Mouse (Mus musculus) frontal cortex, postnatal 14 days (tissue): ENCODE data around the gene Dhdds.
A peak's percentile ranks its signal among the peaks of the same experiment; 100 is the strongest.
"Not testable (repeated sequence)": the region's sequence is repeated elsewhere in the genome, so short reads cannot be mapped to it uniquely, and the experiment has no call there.

Experiments used
- DNase-seq, 2 experiments: peaks; one replicate each; pipeline ENCODE4 v3.0.0; 2022; ENCODE audit warnings: low spot score in 2 of 2

Dhdds gene

DNA sequence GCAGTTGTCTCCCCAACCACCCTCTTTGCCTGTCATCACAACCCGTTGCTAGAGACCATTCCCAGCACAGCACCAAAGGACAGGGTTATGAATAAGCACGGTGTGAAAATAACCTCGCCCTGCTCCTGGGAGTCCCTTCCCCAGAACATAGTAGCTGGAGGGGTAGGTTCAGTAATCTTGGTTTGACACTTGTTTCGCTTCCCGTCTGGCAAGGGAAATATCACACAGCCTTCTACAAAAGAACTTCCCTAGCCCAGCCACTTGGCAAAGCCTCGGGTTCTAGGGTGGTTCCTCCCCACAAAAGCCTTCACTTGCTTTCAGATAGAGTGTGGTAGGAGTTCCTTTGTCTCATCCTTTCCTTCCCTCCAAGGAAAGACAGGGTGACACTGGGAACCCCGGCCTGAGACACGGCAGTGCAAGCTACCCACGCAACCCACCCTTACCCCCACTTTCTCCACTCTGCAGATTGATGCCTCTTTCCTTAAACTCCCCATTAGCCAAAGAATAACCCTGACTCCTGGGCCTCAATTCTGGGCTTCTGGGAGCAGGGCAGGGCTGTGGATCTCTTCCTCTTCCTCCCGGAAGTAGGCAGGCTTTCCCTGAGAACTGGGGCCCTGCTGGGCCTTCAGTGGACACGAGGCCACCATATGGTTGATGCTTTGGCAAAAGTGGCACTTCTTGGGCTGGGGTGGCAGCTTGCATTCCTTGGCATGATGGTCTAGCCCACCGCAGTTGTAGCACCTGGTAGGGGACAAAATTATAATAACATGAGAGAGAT lies 5.1 kb upstream of the Dhdds start:
- DNase-seq: no peak

DNA sequence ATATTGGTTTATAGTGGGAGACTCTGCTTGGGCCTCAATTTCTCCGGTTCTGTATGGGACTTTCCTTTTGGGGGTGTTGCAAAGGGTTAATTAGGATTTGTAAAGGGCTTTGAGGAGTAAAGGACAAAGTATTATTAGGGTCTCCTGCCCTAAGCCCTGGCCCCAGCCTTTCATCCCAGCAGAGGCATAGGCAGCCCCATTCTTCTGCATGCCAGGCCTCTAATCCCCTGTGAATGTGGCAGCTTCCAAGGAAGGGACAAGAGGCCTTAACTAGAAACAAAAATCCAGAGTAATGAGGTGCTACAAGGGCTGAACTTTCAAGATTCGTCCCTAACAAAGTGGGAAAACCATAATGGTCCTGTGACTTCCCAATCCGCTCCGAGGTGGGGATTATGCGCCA lies 2.2 kb upstream of the Dhdds start:
- DNase-seq: no peak

DNA sequence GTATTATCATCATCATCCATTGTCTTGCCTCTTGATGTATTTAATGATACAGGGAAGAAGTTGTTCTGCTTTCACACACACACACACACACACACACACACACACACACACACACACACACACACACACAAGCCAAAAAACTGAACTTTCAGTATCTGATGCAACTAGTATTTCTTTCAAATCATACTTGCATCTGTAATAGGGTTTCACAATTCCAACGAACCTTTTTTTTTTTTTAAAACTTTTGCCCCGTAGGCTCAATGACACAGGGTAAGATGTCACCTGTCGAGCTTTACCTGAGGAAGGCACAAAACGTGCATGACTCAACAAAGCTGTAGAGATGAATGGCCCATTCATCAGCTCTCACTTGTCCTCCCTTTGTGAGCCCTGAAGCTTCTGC lies 1.5 kb upstream of the Dhdds start:
- DNase-seq: no peak

DNA sequence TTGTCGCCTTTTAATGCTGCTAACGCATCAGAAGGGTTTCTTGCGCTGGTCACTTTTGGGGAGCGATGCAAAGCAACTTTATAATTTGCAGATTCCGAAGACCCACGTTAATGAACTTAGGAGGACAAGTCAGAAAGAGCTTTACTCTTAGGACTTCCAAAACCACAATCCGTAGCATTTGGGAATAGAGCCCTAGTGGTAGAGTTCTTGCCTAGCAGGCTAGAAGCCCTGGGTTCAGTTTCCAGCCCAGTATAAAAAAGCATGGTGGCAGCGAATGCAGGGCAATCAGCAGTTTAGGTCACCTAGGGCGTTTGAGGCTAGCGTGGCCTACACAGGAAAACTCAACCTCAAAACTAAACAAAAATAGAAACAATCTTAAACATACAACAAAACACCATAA lies 992 bp upstream of the Dhdds start:
- no peak for DNase-seq

DNA sequence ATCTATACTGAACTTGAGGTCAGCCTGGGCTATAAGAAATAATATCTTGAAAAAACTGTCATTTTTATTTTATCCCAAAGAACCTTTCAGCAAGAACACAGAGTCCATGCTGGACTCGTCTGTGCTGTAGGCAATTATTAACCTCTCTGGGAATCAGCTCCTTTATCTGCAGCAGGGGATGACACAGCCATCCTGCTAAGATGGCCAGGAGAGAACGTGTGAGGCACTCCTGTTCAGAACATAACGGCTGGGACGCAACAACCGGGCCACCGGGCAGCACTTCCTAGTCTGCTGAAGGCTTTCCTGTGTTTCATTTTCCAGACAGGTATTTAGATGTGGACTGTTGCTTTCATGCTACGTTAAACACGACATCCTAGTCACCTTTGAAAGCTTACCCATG lies 6.0 kb downstream of the Dhdds start:
- no peak for DNase-seq

DNA sequence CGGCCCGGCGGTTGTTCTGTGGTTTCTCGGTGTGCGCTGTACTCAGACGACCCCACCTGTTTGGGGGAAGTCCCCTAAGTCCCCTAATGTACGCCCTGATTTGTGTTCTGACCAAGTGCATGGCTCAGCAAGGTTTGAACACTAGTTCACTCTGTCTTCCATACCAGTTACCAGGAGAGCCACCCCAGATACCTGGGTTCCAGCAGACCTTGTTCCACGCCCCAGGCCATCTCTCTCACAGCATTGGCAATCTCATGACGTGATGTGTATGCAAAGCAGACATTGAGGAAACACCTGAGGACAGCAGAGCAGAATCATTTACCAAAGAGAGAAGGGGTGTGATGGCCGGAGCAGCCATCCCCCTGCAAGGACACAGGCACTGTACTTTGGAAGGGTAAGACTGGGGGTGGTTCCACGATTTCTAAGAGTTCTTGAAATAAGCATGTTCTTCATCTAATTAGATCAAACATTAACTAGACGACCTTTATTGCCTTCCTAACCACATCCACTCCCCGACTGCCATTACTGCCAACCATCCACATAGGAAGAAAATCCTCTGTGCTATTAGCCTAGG lies 9.5 kb downstream of the Dhdds start:
- DNase-seq: no peak

DNA sequence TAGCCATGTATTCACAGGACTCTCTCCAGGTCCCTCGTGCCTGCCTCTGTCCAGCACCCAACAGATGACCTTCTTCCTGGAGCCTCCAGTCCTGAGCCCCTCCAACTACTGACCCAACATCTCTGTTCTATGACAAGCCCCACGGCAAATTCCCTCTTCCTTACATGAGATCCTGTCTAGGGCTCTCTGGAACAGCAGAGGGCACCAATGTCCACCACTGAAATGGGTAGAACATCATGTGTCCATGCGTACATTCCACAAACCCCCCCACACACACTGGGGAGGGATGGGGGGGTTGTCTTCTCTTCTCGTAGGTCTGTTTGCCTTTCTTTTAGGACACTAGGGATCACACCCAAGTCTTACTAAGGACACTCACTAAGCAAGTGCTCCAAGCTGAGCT lies 10.7 kb downstream of the Dhdds start:
- DNase-seq: no peak

DNA sequence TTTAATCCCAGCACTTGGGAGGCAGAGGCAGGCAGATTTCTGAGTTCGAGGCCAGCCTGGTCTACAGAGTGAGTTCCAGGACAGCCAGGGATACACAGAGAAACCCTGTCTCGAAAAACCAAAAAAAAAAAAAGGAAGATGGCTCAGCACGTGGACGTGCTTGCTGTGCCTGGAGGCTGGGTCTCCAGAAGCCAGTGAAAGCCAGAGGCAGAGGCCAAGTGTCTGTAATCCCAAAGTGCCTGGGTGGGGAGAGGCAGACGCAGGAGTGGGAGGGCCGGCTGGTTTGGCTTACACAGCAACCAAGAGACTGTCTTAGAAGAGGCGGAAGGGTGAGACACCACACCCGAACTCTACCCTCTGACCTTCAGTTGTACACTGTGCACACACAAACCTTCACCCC lies 12.4 kb downstream of the Dhdds start:
- DNase-seq: not testable (repeated sequence)

DNA sequence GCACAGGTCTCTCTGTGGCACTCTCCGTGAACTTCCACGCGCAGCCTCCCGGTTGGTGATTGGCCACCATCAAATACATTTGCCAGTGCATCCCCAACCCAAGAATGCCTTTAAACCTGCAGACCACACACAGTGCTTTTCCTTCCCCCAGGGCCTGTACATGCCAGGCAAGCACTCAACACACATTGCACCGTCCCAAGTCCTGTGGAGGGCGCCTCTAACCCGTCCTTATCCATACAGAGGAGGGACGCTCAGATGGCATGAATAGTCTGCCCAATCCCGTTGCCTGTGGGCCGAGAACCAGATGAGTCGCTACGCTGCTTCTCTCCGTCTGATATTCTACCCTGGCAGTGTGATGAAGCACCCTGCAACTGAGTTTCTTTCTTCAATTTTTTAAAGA lies 17.8 kb downstream of the Dhdds start:
- no peak for DNase-seq

DNA sequence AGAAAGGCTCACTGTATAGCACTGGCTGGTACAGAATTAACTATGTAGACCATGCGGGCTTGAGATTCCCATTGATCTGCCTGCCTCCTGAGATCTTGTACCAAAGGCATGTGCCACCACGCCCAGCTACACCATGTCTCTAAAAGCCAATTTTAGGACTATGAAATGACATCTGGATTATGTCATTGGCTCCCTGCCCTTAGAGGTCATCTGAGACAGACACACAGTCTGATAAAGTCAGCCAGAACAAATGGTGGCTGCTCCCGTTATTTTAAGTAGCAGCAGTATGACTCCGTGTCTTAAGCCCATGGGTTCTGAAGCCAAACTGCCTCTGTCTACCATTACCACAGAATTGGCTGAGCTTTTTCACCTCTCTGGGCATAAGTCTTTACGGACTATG lies 20.2 kb downstream of the Dhdds start:
- DNase-seq: no peak

DNA sequence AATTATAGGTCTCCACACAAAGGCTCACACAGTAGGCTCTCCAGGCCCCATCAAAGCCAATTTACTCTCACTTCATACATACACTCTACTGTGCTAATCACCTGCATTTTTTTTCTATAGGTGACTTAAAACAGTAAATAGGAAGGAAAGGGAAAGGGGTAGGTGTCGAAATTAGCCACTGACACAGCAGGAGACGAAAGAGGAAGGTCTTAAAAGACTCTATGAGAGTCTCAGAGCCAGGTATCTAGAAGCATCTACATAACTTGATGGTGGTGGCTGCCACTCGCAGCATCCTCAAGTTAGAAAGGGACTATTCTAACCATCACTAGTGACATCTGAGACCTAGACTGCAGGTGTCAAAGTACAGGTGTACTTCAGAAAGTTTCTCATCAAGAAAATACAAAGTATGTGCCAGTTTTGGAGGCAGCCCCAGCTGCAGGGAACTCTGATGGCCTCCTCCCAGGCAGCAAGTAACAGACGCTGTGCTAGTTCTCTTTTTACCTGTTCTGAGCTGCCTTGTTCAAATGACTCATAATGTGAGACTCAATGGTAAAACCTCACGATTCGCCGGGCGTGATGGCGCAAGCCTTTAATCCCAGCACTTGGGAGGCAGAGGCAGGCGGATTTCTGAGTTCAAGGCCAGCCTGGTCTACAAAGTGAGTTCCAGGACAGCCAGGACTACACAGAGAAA lies 22.6 kb downstream of the Dhdds start:
- no peak for DNase-seq

DNA sequence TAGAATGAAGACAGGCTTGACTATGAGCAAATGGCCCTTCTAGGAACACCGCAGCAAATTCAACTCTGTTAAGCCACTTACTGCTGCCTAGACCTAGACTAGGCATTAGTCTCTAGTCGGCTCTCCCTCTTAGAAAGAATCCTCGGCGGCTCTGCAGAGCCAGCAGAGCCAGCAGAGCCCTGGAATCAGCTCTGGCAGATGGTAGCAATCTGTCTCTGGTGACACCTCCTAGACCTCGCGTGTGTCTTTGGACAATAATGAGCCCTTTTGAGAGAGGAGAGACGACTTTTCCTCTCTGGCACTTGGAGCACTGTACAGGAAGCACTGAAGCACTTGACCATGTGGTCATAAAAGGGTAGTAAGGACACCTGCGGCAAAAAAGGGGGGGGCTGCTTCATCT lies 29.0 kb downstream of the Dhdds start:
- no peak for DNase-seq

DNA sequence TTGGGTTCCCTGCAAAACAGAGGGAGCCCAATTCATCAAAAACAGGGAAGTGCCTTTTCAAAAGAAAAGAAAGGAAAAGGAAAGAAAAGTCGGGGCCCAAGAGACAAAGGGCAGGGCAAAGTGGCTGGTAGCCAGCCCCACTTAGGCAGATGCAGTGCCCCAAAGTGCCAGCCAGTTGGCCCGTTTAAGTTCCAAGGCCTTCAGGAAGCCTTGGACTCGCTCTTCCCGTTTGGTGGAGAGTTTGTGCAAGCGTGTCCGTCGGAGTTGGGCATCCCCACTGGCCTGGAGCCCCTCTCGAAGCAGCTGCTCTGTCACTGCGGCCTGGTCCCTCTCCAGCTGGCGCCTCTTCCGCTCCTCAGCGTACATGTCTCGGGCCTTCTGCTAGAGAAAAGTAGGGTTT lies 29.8 kb downstream of the Dhdds start:
- no peak for DNase-seq

DNA sequence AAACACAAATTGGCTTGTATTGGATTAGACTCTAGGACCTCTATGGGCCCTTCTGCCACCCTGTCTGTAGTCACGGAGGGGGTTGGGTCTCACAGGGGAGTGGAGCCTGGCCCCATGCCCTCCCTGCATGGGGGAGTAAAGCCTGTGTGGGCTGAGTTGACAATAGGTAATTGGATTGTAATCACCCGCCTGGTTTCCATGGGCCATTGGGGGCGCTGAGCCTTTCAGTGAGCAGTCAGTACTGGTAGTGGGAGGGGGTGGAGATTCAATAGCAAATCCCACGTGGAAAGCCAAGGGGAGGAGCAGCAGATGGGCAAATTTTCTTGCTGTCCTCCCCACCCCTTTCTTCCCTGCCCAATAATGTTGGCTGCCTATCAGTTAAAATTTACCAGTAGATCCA lies 30.5 kb downstream of the Dhdds start:
- peak; percentile 20 to 34 for DNase-seq

DNA sequence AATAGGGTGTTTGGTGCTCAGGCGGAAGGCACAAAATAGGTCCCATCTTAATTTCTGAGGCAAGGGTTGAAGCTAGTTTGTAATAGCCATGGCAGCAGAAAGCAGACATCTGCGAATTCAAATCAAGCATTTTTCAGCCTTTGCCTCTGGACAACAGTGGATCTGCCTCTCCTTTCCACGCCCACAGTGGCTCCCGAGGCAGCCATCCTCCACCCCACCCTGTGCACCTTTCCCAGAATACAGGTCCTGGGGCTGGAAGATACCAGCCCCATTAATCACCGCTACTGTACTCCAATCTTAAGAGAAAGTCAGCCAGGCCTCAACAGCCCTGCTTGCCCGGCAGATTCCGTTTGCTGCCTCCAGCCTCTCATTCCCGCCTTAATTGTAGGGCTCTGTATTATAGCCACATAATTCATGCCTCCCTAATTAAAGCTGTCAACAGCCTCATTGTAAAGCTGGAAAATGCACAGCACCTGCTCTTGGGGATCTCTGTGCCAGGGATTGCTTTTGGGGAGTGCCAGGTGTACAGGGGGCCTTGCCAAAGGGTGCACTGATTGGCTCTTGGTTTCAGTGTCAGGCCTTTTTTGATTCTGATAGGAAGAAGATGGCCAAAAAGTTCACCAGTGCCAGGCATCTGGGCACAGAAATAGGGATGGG lies 31.5 kb downstream of the Dhdds start:
- peak in 1 of 2 experiments; percentile 8 for DNase-seq

DNA sequence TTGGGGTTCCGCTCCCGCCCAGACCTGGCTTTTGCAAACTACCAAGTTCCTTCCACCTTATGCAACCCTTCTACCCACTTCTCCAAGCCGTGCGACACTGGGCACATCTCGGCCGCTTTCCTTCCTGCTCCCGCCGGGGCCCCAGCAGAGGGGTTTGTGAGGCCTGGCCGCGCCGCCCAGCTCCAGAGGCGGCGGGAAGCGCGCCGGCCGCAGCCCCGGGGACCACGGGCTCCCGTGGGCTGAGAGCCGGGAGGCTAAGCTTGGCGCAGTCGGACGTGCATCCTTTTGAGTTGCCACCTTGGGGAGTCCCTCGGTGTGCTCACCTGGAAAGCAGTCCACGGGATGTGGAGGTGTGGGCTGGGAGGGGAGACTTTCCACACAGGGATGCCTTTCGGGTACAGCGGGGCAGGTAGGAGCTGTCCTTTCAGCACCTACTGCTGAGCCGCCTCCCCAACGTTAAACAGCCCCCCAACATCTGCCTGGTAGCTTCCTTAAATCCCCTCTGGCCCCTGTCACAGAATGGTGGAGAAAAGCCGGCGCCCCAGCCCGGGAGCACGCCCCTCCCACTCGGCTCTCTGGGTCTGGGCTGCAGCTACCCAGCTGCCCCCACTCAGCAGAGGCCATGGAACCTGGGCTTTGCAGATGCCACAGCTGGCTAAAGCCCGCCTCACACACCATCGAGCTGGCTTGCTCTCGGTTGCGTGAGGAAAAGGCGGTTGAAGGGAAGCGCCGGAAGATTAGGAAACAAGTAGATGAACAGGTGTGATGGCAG lies 32.4 kb downstream of the Dhdds start, which contains the start of gene Hmgn2:
Gene Hmgn2, minus strand, starts transcription at position 501 of the 772 bp plus-strand sequence.
- peak in 1 of 2 experiments; percentile 23 for DNase-seq

DNA sequence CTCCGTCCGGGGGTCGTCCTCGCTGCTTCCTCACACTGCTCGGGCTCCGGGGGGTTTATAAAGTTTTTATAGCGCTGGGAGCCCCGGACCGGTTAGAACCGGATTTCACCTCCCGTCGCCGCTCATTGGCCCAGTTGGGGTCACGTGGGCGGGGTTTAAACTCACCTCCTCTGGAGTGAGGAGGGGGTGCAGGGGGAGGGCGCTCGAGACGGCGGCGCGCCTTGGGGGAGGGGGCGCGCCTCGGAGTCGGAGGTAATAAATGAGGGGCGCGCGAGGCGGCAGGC lies 32.9 kb downstream of the Dhdds start:
- peak; percentile 92 to 93 for DNase-seq

DNA sequence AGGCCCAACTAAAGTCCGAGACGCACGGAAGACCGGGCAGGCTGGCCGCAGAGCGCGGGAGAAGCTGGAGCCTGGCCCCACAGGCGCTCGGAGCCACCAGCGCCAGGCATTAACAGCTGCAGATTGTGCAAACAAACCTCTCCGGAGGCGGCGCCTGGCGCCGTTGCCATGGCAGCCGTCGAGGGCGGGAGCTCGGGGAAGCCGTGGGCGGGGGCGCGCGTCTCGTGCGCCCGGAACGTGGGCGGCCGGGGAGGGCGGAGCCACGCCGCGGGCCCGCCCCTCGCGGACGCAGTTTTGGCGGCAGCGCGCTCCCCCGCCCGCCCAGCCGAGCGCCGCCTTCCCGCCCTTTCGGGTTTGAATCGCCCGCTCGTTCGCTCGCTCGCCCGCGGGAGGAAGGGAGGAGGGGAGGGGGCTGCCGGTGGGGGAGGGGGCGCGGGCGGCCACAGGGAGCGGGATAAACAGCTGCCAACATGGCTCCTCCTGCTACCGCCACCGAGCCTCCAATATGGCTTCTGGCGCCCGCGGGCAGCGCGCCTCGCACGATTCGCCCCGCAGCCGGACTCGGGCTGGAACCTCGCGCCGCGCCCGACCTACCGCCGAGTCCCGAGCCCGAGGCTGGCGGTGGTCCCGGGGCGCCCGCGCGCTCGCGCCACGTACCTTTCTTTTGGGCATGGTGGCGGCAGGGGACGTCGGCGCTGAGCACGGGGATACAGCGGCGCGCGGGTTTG lies 33.4 kb downstream of the Dhdds start:
- peak; percentile 95 for DNase-seq

DNA sequence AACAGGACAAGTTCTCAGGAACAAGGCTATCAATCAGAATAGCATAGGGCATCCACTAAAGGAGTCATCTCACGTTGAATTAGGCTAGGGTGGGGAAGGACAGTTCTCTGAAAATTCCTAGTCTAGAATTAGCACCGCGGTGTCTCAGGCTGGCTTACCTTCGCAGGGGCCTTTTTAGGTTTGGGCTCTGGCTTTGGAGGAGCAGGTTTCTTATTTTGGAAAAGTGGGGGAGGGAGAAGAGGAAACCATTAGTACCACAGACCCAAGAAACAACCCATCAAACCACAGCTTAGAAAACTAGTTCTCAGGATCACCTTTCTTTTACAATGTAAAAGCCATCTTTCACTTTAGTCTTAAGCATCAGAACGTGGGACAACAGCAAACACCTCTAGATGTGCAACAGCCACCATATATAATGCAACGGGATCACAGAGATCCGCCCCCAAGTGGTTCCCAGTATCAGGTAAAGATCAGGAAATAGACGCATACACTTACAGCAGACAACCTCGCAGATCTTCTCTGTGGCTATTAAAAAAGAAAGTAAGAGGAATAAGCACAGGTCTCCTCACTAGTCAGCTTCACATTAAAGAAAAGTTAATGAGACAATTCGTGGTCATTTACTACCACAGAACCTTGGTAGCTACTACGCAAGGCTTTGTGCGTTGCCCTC lies 34.3 kb downstream of the Dhdds start:
- no peak for DNase-seq

DNA sequence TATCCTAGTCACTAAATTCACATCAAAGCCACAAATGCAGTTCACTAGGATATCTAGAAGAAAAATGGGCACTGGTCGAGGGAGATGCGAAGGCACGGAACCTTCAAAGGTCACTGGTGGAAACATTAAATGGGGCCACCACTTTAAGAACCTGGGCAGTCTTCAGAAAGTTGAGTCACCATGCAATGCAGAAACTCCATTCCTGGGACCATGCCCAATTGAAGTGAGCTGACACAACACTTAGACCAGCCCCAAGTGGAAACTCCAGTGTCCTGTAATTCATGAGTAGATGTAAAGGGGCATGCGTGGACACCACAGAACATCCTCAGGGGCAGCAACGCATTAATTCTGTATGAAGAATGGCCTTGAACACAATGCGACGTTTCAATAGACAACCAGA lies 38.2 kb downstream of the Dhdds start:
- DNase-seq: no peak

DNA sequence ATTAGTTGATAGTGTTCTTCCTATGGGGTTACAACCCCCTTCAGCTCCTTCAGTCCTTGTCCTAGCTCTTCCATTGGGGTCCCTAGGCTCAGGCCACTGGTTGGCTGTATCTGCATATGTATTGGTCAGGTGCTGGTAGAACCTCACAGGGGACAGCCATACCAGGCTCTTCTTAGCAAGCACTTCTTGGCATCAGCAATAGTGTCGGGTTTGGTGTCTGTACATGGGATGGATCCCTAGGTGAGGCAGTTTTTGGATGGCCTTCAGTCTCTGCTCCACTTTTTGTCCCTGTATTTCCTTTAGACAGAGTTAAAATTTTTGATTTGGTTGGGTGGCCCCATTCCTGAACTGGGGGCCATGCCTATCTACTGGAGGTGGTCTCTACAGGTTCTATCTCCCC lies 41.8 kb downstream of the Dhdds start:
- DNase-seq: no peak
